7 mouse cellular contexts compared by ENCODE assay signal in the genomic region with DNA sequence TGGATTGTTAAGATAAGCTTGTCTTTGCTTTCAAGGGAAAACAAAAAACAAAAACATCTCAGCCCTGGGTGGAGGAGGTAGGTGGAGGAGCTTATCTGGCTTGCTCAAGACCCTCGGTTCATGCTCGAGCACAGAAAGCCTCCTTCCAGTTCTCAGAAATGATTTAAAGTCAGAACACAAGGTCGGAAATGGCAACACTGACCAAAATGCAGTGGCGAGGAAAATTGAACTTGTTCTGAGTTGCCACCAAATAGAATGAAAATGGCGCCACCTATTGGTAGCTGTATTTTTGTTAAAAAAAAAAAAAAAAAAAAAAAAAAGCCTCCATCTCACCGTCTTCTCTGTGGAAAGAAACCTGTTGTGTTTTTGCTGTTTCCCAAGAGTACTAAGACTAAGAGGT. TPM values are rescaled to one million over a fixed set of nuclear protein-coding genes. Genes with fewer than 3 reads are reported as not detected.
A peak's percentile ranks its signal among the peaks of the same experiment; 100 is the strongest.
DNase-seq lines count a peak whose midpoint lies in the region; ATAC-seq and TF ChIP-seq lines count a peak whose summit lies in the region.

No protein-coding gene starts in this region.

- no peaks in the 10 kb centered on the region for H3K9me3 ChIP-seq in lung, embryonic 14.5 days (ENCODE audit: low read depth, low read length)
- H3K9me3 ChIP-seq in forebrain, embryonic 13.5 days (replicated peaks): no peaks in the 10 kb centered on the region
- H3K9me3 ChIP-seq in kidney, embryonic 16.5 days (ENCODE audit: low read length): no peaks in the 10 kb centered on the region

- TF ChIP-seq CTCF in lung, embryonic 14.5 days (IDR thresholded peaks at IDR 0.05; ENCODE audit: low read depth): peak; percentile 65
- TF ChIP-seq CTCF in lung, adult 2 months (IDR thresholded peaks at IDR 0.05; ENCODE audit: insufficient read depth, low read length): no peak

- 0% methylated on average over 6 of the region's 6 CpGs for WGBS in lung, embryonic 14.5 days
- 2% methylated on average over 6 of the region's 6 CpGs for WGBS in lung, adult 2 months
- WGBS in forebrain, embryonic 13.5 days: 6% methylated on average over 6 of the region's 6 CpGs
- WGBS in kidney, embryonic 16.5 days: 1% methylated on average over 6 of the region's 6 CpGs

- no peaks in the 10 kb centered on the region for H3K27me3 ChIP-seq in lung, embryonic 14.5 days (ENCODE audit: insufficient read depth, low read length)
- no peaks in the 10 kb centered on the region for H3K27me3 ChIP-seq in forebrain, embryonic 13.5 days
- no peaks in the 10 kb centered on the region for H3K27me3 ChIP-seq in kidney, embryonic 16.5 days (ENCODE audit: insufficient read depth, low read length)
- H3K27me3 ChIP-seq in myocyte (ENCODE audit: control insufficient read depth, insufficient read depth, insufficient read length): peaks cover 8% of the 10 kb centered on the region

- no peaks in the 10 kb centered on the region for H3K79me2 ChIP-seq in myocyte (ENCODE audit: control insufficient read depth, insufficient read depth)

- H3K27ac ChIP-seq in lung, embryonic 14.5 days (ENCODE audit: low read depth): no peak overlapping the region
- H3K27ac ChIP-seq in forebrain, embryonic 13.5 days: no peak overlapping the region
- H3K27ac ChIP-seq in kidney, embryonic 16.5 days (ENCODE audit: low read length): no peak overlapping the region

- H3K4me1 ChIP-seq in lung, embryonic 14.5 days (ENCODE audit: insufficient read depth): no peaks in the 10 kb centered on the region
- peaks cover 5% of the 10 kb centered on the region for H3K4me1 ChIP-seq in lung, adult 2 months (ENCODE audit: control insufficient read depth, insufficient read depth, low read length)
- H3K4me1 ChIP-seq in forebrain, embryonic 13.5 days: peaks cover 7% of the 10 kb centered on the region; the same call in 1 of the 2 replicates
- 0 out of 2 replicates have a peak, but pooled peaks cover 4% of the 10 kb centered on the region for H3K4me1 ChIP-seq in kidney, embryonic 16.5 days (ENCODE audit: insufficient read depth, low read length)

- ATAC-seq in lung, embryonic 14.5 days (ENCODE audit: insufficient read depth): 0 out of 2 replicates have a peak, but pooled peaks have one; percentile 17
- ATAC-seq in forebrain, embryonic 13.5 days: no peak
- ATAC-seq in kidney, embryonic 16.5 days (ENCODE audit: low FRiP score, low TSS enrichment): no peak

- H3ac ChIP-seq in myocyte (ENCODE audit: control insufficient read depth, insufficient read length): no peak overlapping the region

- no peak overlapping the region for H3K9ac ChIP-seq in lung, embryonic 14.5 days
- no peak overlapping the region for H3K9ac ChIP-seq in forebrain, embryonic 13.5 days
- no peak overlapping the region for H3K9ac ChIP-seq in kidney, embryonic 16.5 days (replicated peaks; ENCODE audit: low read length)

- no peaks in the 10 kb centered on the region for H3K36me3 ChIP-seq in lung, embryonic 14.5 days (ENCODE audit: insufficient read depth)
- H3K36me3 ChIP-seq in forebrain, embryonic 13.5 days (ENCODE audit: poor library complexity, severe bottlenecking): no peaks in the 10 kb centered on the region
- no peaks in the 10 kb centered on the region for H3K36me3 ChIP-seq in kidney, embryonic 16.5 days (ENCODE audit: insufficient read depth, low read length)
- no peaks in the 10 kb centered on the region for H3K36me3 ChIP-seq in myocyte (ENCODE audit: control insufficient read depth, insufficient read depth)

- no peak overlapping the region for H3K4me3 ChIP-seq in lung, embryonic 14.5 days (ENCODE audit: low read depth, low read length)
- H3K4me3 ChIP-seq in lung, adult 2 months (replicated peaks; ENCODE audit: extremely low read depth, low read depth, low read length): no peak overlapping the region
- no peak overlapping the region for H3K4me3 ChIP-seq in forebrain, embryonic 13.5 days
- no peak overlapping the region for H3K4me3 ChIP-seq in kidney, embryonic 16.5 days (ENCODE audit: low read length)
- no peak overlapping the region for H3K4me3 ChIP-seq in myocyte

- H3K4me2 ChIP-seq in lung, embryonic 14.5 days: peak overlapping the region; percentile 23; the same call in 1 of the 2 replicates
- H3K4me2 ChIP-seq in forebrain, embryonic 13.5 days: peak overlapping the region; percentile 20; the same call in 1 of the 2 replicates
- peak overlapping the region; percentile 26; the same call in 1 of the 2 replicates for H3K4me2 ChIP-seq in kidney, embryonic 16.5 days (replicated peaks; ENCODE audit: low read depth, low read length)
- peak overlapping the region; percentile 47 for H3K4me2 ChIP-seq in myocyte (ENCODE audit: low read depth)

- TF ChIP-seq POLR2A in lung, adult 2 months (IDR thresholded peaks at IDR 0.05; ENCODE audit: borderline replicate concordance, extremely low read depth, low read depth, low read length): no peak
- TF ChIP-seq POLR2A in myocyte (IDR thresholded peaks at IDR 0.05; ENCODE audit: insufficient read length, low read depth): no peak

- DNase-seq in lung, embryonic 14.5 days: peak; percentile 91
- DNase-seq in lung, adult 2 months: no peak
- DNase-seq in brain, embryonic 18.5 days (ENCODE audit: low read depth, low spot score): peak; percentile 49
- DNase-seq in thymus, postnatal 36 days: no peak

TF ChIP-seq in myocyte, 11 proteins besides CTCF, POLR2A, EP300 and RAD21:
- TF ChIP-seq POLR2AphosphoS2 (IDR thresholded peaks at IDR 0.05; ENCODE audit: insufficient read length, low read depth) (no peak), E2F4 (IDR thresholded peaks at IDR 0.05; ENCODE audit: insufficient read depth) (no peak), TCF12 (IDR thresholded peaks at IDR 0.05; ENCODE audit: insufficient read depth, poor library complexity, severe bottlenecking) (no peak), MAX (IDR thresholded peaks at IDR 0.05; ENCODE audit: low read depth) (no peak)

RNA-seq across cellular contexts. Expression of a gene that starts 9.7 kb away (rescaled TPM):
- polyA plus RNA-seq in lung, embryonic 14.5 days (2014; fragmentation: Nextera tagmentation; extraction: Ambion mirVana): 11.2 and 11.6 TPM in 2 replicates
- polyA plus RNA-seq in lung, adult 2 months (2012; rRNA removed): 33.3 and 34.6 TPM in 2 replicates
- polyA plus RNA-seq in forebrain, embryonic 13.5 days (2015; fragmentation: Nextera tagmentation; extraction: Ambion mirVana): 1.1 and 1.4 TPM in 2 replicates
- 10.2 and 11.7 TPM in 2 replicates for polyA plus RNA-seq in kidney, embryonic 16.5 days (2015; fragmentation: Nextera tagmentation; extraction: Ambion mirVana)
- not detected for polyA plus RNA-seq in myocyte (2012; fragmentation: generic; extraction: Trizol)

Comparison
In these comparisons a context has a peak if more than half of its experiments do, and no peak if none do; other contexts are left out.
1. DNase-seq: peak in lung, embryonic 14.5 days (single experiment) and brain, embryonic 18.5 days (single experiment); none in lung, adult 2 months (single experiment) and thymus, postnatal 36 days (0 of 2).
2. Peak in every context shown above with its lines, with median percentiles within 50 percentile points of each other: H3K4me2 ChIP-seq.